Mouse (Mus musculus): ENCODE measurements around the gene Gh.
"Not testable (repeated sequence)": the region's sequence is repeated elsewhere in the genome, so short reads cannot be mapped to it uniquely, and the experiment has no call there.

Gh gene

DNA sequence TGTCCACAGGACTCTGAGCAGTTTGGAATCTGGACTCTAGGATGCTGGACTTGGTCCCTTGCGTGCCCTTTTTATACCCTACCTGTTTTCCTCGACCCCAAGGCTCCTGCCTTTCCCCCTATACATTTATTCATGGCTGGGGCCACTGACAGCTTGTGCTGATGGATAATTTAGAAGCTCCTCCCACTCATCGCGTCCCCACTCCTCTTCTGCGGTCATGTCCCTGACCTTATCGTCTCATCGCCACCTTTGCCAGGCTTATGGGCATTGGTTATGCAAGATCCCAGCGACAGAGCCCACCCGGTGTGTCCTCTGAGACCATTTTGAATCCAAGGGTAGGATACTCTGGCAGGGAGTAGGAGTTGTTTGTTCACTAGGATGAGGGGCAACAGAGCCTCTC lies at the start of gene Gh:
Gene Gh, minus strand, starts transcription at position 101 of the 400 bp plus-strand sequence.
- no peak for DNase-seq (ENCODE audit: low read depth, low spot score)

GRCm38 (mm10) chr11:106351253-106351652 lies 49.6 kb upstream of the Gh start:
- DNase-seq (ENCODE audit: low read depth, low spot score): no peak

DNA sequence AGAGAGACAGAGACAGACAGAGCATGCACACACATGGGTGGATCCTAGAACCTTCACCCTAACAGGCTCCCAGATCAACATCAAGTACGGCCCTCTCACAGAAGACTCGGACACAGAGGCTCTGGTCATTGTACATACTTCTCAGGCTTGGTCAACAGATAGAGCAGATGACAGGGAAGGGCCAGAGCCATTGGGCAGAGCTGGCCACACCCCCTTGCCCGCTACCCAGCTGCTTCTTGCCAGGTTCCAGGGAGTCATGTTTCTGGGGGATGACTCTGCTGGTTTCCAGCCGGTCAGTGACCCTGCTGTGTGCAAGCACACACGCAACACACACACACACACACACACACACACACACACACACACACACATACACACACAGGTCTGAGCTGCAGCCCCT lies 49.2 kb upstream of the Gh start:
- DNase-seq (ENCODE audit: low read depth, low spot score): no peak

GRCm38 (mm10) chr11:106349772-106350171 lies 48.1 kb upstream of the Gh start:
- no peak for DNase-seq (ENCODE audit: low read depth, low spot score)

DNA sequence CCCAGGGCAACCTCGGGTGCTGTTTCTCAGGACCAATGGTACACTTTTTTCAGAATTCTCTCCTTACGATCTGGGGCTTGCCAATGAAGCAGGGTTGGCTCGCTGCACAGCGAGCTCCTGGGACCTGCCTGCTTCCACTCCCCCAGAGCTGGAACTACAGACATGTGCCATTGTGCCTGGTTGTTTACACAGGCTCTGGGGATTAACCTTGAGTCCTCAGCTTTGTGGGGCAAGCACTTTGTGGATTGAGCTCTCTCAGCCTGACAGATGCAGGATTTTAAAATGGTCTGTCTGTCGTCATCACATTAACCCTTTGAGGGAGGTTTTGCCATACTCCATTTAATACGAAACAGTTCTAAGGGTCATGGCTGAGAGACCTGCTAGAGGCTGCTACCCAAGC lies 43.2 kb upstream of the Gh start:
- no peak for DNase-seq (ENCODE audit: low read depth, low spot score)

DNA sequence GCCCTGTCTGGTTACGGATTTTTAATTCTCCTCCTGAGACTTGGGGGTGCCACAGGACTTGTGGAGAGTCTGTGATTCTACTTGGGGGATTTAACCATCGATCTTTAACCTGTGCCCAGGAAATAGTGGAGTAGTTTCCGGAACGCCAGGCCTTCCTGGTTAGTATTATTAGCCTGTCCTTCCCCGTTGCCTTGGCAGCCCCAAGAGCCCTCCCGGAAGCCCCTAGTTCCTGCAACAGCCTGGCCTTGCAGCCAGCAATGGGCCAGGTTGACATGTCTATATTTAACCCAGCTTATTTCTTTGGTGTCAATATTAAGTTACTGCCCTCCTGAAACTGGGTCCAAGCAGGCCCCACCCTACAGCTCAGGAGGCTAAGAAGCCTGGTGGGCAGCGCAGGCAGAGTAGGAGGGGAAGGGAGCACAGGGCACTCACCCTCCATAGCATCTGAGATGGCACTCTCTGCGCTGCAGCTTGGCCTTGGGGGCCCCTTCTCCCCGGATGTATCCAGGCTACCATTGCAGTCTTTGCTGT lies 39.4 kb upstream of the Gh start:
- DNase-seq (ENCODE audit: low read depth, low spot score): no peak

- DNase-seq (ENCODE audit: low read depth, low spot score): not testable (repeated sequence)
These were observed 37.7 kb upstream of the Gh start for GRCm38 (mm10) chr11:106339323-106339722.

DNA sequence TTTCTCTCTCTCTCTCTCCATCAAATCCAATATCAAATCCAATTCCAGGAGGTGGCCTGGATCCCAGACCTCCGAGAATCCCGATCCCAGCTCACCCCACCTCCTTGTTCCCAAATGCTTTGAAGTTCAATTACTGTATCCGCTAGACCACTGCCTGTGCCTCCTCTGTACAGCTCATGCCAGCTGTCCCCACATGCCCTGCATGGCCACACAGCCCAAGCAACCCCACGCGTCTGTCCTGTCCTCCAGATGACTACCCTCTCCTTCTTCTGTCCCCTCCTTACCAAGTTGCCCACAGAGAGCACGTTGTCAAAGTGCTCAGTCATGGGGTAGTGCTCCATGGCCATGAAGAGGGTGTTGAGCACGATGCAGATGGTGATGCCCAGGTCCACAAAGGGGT lies 37.2 kb upstream of the Gh start:
- no peak for DNase-seq (ENCODE audit: low read depth, low spot score)

DNA sequence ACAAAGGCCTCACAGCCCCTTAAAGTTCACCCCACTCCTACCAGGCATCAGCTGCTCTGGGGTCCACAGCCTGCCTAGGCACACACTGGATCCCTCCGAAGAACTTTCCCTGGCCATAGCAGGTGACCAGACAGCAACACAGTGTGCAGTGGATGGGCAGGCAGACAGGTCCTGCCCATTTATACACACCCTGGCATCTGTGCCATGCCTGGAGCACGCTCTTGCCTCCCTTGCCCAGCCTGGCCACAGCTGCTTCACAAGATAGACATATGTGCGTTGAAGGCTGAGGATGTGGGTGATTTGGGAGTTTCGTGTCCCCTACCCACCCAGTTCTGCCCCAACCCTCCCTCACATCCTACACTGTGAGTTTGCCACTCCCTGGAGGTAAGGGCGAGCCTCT lies 36.4 kb upstream of the Gh start:
- no peak for DNase-seq (ENCODE audit: low read depth, low spot score)

DNA sequence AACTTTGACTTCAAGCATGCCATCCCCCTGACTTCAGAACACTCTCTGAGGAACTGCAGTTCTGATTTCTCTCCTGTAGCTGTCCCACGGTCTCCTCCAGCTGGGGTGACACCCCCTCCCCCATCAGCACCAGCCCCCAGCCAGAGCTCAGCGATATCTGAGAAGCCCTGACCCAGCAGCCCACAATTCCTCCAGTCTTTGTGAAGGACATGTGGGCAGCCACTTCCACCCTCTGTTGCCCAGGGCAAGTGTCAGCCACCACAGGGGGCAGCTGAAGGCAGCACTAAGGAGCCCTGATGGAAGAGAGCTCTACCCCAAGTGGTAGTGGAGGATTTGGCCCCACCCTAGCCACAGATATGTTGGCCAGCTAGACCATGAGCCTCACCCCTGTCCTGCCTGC lies 32.4 kb upstream of the Gh start:
- DNase-seq (ENCODE audit: low read depth, low spot score): no peak

DNA sequence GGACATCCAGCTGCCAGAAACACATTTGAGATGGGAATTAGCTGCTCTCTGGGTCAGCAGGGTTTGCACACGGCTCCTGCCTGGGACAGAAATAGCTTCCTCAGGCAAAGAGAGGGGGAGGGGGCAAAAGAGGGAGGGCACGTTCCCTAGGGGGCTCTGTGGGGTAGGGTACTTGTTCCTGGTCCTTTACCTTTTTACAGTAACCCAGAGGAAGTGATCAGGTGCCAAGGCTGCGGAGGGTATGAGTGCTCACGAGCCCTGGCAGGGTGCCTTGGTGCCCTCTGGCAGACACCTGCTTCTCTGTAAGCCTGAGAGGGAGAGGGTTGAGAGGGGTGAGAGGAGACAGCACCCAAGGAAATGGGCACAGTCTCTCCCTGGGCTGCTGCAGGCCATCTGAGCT lies 30.8 kb upstream of the Gh start:
- no peak for DNase-seq (ENCODE audit: low read depth, low spot score)

DNA sequence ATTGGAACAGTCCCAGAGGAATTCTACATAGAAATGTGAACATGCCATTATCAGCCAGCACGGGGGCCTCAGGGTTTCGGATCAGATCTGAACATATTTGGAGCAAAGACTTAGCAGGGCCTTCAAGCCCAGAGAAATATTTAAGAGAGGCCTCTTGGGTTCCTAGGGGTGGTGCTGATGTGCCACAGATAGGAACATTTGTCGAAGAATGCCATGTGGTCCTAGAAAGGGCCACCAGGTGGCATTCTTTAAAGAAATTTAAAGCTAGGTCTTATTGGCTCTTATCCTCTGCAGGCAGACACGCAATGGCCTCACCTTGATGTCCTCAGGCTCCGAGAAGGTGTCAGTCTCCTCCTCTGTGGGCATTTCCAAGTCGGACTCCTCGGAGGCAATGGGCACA lies 28.0 kb upstream of the Gh start:
- peak; percentile 70 for DNase-seq (ENCODE audit: low read depth, low spot score)

DNA sequence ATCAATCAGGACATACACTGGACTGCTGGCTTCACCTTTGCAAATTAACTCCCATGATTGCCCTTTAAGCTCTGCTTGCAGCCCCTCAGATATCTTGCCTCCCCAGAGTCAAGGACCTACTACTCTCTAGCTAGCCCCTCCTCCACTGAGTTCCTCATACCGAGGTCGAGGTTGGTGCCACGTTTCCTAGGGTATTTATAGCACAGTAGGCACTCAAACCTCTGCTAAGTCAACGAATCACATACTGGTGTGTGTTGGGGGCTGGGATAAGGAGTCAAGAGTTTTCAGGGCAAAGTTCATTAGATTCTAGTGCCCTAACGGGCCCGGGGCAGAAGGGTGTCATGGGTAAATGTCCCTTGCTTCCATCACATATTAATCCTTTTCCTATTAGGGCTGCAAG lies 27.5 kb upstream of the Gh start:
- DNase-seq (ENCODE audit: low read depth, low spot score): no peak

GRCm38 (mm10) chr11:106328521-106328920 lies 26.9 kb upstream of the Gh start:
- DNase-seq (ENCODE audit: low read depth, low spot score): no peak

DNA sequence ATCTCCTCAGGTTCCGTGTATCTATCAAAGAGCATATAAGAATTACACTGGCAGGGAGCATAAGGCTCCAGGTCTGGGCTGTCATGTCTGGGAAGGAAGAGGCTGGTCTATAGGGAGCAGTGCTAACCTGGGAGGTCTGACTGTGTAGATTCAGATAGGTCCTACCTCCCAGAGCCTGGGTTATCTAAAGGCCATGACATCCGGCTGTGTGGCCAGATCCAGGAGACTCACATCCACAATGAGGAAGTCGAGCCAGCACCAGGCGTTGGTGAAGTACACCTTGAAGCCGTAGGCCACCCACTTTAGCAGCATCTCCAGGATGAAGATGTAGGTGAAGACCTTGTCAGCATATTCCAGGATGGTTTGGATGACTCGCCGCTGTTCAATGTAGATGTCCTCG lies 24.8 kb upstream of the Gh start:
- DNase-seq (ENCODE audit: low read depth, low spot score): no peak

DNA sequence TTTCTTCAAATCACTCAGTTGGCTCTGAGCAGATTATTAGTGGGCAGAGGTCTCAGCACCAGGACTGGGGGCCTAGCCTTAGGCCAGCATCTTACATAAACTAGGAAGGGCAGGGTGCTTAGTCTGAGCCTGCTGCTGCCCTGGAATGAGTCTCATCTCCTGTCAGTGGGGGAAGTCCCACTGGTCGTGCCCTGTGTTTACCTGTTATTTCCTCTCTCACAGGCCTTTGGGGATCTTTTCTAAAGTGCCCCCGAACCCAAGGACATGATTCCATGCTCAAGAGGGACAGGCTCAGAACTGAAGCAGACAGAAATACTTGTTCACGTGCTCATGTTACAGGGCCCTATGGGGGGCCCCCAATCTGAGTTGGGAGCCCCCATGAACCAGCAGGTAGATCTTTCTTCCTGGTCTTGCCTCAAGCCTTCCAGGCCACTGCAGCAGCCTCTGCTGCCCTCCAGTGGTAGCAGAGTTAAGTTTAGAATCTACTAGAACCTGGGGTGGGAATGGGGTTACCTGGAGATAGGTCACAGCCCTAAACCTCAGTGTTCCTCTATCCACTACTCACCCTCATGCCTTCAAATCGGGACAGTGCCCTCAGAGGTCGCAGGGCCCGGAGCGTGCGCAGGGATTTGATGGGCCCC lies 24.0 kb upstream of the Gh start:
- DNase-seq (ENCODE audit: low read depth, low spot score): peak; percentile 62

- no peak for DNase-seq (ENCODE audit: low read depth, low spot score)
These were observed 23.2 kb upstream of the Gh start for GRCm38 (mm10) chr11:106324858-106325257.

DNA sequence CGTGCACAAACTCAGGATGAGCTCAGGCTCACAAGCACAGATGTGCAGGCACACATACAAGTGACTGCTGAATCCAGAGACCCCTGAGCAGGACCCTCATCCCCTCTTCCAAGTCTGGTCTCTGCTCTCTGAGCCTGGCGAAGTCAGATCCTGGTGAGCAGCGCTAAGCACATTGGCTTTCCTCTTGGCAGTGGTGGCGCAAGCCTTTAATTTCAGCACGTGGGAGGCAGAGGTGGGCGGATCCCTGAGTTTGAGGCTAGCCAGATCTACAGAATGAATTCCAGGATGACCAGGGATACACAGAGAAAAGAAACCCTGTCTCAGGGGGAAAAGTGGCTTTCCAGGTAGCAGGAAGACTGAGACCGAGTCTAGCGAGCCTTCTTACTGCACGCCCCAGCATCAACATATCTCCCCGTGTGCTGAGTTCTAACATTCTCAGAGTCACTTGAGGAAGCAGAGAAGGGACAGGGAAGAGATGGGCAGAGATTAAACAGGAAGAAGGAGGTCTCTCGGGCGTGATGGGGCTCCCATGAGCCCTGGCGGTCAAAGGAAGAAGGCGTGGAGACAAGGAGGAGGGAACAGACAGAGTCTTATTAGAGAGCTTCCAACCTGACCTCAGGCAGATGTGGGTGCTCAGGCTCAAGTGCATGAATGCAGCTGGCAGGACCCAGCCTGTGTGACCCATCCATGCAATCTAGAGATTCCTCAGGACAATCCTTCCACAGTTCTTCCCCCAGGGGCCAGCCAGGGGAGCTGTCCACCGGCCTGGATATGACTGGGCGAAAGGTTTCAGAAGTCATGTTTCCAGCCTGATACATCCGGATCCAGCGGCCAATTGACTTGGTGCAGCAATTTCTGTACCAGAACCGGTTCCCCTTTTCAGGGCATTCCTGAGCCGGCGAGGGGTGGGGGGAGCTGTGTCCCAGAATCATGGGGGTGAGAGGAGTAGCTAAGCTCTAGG lies 17.0 kb upstream of the Gh start:
- DNase-seq (ENCODE audit: low read depth, low spot score): no peak

GRCm38 (mm10) chr11:106317801-106318200 lies 16.1 kb upstream of the Gh start:
- DNase-seq (ENCODE audit: low read depth, low spot score): no peak

GRCm38 (mm10) chr11:106316416-106316815 lies 14.8 kb upstream of the Gh start:
- DNase-seq (ENCODE audit: low read depth, low spot score): no peak

DNA sequence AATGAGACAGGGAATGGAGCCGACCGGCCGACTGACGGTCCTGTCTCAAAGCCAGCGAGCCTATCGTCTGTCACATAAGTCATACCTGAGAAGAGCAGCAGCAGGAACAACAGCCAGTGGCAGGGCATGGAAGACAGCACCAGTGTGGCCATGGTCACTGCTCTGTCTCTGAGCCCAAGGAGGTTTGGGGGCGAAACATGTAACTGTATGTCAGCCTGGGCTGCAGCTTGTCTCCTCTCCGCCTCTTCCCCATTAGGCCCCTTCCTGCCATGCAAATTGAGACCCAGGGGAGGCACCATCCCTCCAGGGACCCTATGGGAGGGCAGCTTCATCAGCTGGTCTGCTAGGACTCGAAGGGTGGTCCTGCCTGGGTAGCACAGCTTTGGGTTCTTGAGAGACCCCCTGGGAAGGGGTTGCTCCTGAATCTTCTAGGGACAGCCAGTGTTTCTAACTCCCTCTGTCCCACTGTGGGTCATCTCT lies 12.7 kb upstream of the Gh start, which contains the start of gene Cd79b:
Gene Cd79b, minus strand, starts transcription at position 430 of the 480 bp plus-strand sequence.
- no peak for DNase-seq (ENCODE audit: low read depth, low spot score)

DNA sequence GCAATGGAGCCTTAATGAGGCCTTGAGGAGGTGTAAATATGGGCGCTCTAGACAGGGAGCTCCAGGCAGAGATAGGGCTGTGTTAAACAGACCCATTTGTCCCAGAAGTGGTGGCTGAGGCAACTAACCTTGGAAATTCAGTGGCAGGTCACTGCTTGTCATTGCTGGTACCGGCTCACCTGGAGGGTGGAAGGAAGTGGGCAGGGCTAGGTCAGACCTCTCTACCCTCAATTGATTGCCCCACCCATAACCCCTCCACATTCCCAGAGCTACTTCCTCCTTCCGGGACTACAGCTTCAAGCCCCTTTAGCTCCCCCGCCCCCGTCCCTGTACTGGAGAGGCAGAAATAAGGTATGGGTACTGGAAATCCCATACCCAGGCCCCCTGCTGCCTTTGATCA lies 11.9 kb upstream of the Gh start:
- peak; percentile 69 for DNase-seq (ENCODE audit: low read depth, low spot score)

DNA sequence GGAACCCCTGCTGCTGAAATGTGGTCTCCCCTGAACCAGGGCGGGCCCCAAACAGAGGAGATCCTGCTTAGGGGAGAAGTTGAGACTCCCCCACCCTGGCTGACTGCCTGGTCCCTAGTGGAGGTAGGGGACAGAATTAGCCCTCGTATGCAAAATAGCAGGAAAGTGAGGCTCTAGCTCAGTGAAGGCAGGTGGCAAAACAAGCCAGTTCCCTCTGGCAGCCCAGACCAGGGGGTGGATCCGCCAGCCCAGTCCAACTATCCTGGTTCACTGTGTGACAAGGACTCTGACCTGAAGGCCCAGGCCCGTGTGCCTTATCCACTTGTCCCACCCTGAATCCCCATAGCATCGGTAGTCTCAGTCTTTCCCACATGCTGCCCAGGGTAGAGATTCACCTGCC lies 8.5 kb upstream of the Gh start:
- no peak for DNase-seq (ENCODE audit: low read depth, low spot score)

Measured in ES-CJ7 (cell line).